Mouse (Mus musculus) ES-Bruce4 (cell line): Measurements from ENCODE around the gene Cops3. TPM values are rescaled to one million over a fixed set of nuclear protein-coding genes. Genes with fewer than 3 reads are reported as not detected.

ENCODE experiments used
- H3K27ac ChIP-seq: 2 replicates; pipeline ENCODE4 v1.5.1; 2012; ENCODE audit warnings: low read length, inconsistent platforms; ENCODE audit not compliant: insufficient read depth
- H3K27me3 ChIP-seq: 2 replicates; pipeline ENCODE4 v1.6.1; 2012; ENCODE audit warnings: mild to moderate bottlenecking, low read length, inconsistent platforms; ENCODE audit not compliant: control insufficient read depth, poor library complexity, insufficient read depth, severe bottlenecking
- H3K36me3 ChIP-seq: 2 replicates; pipeline ENCODE4 v1.6.1; 2012; ENCODE audit warnings: inconsistent platforms, mild to moderate bottlenecking, low read length, moderate library complexity; ENCODE audit not compliant: control insufficient read depth, poor library complexity, insufficient read depth, severe bottlenecking
- H3K4me1 ChIP-seq: one replicate; pipeline ENCODE4 v1.8.1; 2011; ENCODE audit warnings: low read length; ENCODE audit not compliant: control insufficient read depth, insufficient read depth
- H3K4me3 ChIP-seq: 2 replicates; pipeline ENCODE4 v1.5.1; 2011; ENCODE audit warnings: low read depth, mild to moderate bottlenecking, low read length
- H3K9ac ChIP-seq: 2 replicates; pipeline ENCODE4 v1.6.1; 2012; ENCODE audit warnings: low read depth, mild to moderate bottlenecking, inconsistent platforms; ENCODE audit not compliant: poor library complexity, severe bottlenecking
- H3K9me3 ChIP-seq: replicated peaks from 2 replicates; pipeline ENCODE4 v1.6.1; 2012; ENCODE audit warnings: mild to moderate bottlenecking, low read length, inconsistent platforms; ENCODE audit not compliant: control insufficient read depth, poor library complexity, insufficient read depth, severe bottlenecking
- CTCF ChIP-seq: IDR thresholded peaks from one replicate; pipeline ENCODE4 v1.8.1; 2011; ENCODE audit warnings: low read depth, low read length
- EP300 ChIP-seq: IDR thresholded peaks from 2 replicates; pipeline ENCODE4 v1.6.1; 2011; ENCODE audit warnings: low read depth, low read length; ENCODE audit not compliant: insufficient read depth
- POLR2A ChIP-seq: IDR thresholded peaks from one replicate; pipeline ENCODE4 v1.8.1; 2011; ENCODE audit warnings: low read length; ENCODE audit not compliant: insufficient read depth
- polyA plus RNA-seq: library from polyadenylated mRNA; stranded (reverse); fragments of >200 nt; gene quantifications from 2 replicates; pipeline ENCODE4 v1.2.4, GENCODE M21; 2011; ENCODE audit warnings: low read depth; ENCODE audit not compliant: missing spikeins, insufficient read depth, insufficient read length

Cops3 gene
- polyA plus RNA-seq, 1 experiment, result 131 TPM

GRCm38 (mm10) chr11:59809071-59809669, 30.5 kb downstream of the Cops3 start:
- Histone ChIP-seq H3K9me3 (no peaks in the 10 kb centered on the region), H3K27me3 (no peaks in the 10 kb centered on the region), H3K27ac (no peak overlapping the region), H3K9ac (peak overlapping the region; percentile 67), H3K4me3 (peak overlapping the region; percentile 94), H3K4me1 (peaks cover 6% of the 10 kb centered on the region), H3K36me3 (peaks cover 16% of the 10 kb centered on the region; the same call in 1 of the 2 replicates)
- no peak for TF ChIP-seq POLR2A
- no peak for TF ChIP-seq EP300
- no peak for TF ChIP-seq CTCF

- peak overlapping the region; percentile 67 for H3K9ac ChIP-seq
- H3K27ac ChIP-seq, result no peak overlapping the region
- H3K4me1 ChIP-seq, result peaks cover 6% of the 10 kb centered on the region
- H3K4me3 ChIP-seq, result peak overlapping the region; percentile 94
- H3K9me3 ChIP-seq, result no peaks in the 10 kb centered on the region
- H3K27me3 ChIP-seq, result no peaks in the 10 kb centered on the region
- H3K36me3 ChIP-seq, result peaks cover 22% of the 10 kb centered on the region
- TF ChIP-seq CTCF, result peak; percentile 2
- no peak for TF ChIP-seq EP300
Measured at GRCm38 (mm10) chr11:59808170-59808960, 31.3 kb downstream of the Cops3 start.

- no peaks in the 10 kb centered on the region for H3K9me3 ChIP-seq
- no peak overlapping the region for H3K27ac ChIP-seq
- peaks cover 38% of the 10 kb centered on the region for H3K36me3 ChIP-seq
- H3K27me3 ChIP-seq, result no peaks in the 10 kb centered on the region
- peaks cover 2% of the 10 kb centered on the region for H3K4me1 ChIP-seq
- no peak overlapping the region for H3K9ac ChIP-seq
- no peak overlapping the region for H3K4me3 ChIP-seq
- TF ChIP-seq EP300, result no peak
- TF ChIP-seq POLR2A, result no peak
- TF ChIP-seq CTCF, result no peak
Measured at GRCm38 (mm10) chr11:59805656-59806055, 34.0 kb downstream of the Cops3 start.

GRCm38 (mm10) chr11:59805256-59805655, 34.4 kb downstream of the Cops3 start:
- no peaks in the 10 kb centered on the region for H3K27me3 ChIP-seq
- no peak overlapping the region for H3K27ac ChIP-seq
- H3K36me3 ChIP-seq, result peaks cover 41% of the 10 kb centered on the region
- H3K4me3 ChIP-seq, result no peak overlapping the region
- peaks cover 2% of the 10 kb centered on the region for H3K4me1 ChIP-seq
- TF ChIP-seq POLR2A (no peak), EP300 (no peak), CTCF (no peak)
- H3K9ac ChIP-seq, result no peak overlapping the region
- no peaks in the 10 kb centered on the region for H3K9me3 ChIP-seq

DNA sequence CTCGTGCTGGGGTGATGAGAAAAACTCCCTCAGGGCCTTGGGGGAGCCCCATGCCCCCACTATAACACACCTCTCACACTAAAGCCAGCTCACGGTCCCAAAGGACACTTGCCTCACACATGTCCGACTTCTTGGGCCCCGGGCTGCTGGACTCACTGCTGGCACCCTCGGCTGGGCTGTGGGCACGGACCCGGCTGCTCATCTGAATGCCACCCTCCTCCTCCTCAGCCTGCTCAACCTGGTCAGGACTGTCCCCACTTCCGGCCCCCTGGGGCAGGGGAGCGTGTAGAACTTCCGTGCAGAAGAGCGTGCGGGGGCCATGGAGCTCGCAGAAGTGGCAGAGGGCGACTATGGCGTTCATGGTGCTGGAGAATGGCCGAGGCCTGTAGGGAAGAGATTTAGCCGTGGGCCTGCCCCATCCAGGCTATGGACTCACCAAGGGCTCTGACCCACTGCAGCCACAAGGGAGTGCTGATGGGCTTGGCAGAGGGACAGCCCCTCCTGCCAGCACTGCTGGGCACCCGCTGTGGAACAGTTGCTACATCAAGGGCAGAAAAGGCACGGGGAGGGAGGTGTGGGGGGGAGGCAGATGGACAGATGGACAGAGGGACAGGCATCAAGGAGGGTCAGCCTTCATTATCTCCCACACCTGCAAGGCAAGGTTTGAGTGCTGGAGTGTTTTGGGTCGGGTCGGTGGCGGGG, 35.1 kb downstream of the Cops3 start:
- H3K36me3 ChIP-seq, result peaks cover 43% of the 10 kb centered on the region
- H3K4me3 ChIP-seq, result no peak overlapping the region
- TF ChIP-seq CTCF (no peak), POLR2A (no peak), EP300 (no peak)

GRCm38 (mm10) chr11:59803516-59803915, 36.1 kb downstream of the Cops3 start:
- Histone ChIP-seq H3K9me3 (no peaks in the 10 kb centered on the region), H3K9ac (no peak overlapping the region), H3K27me3 (no peaks in the 10 kb centered on the region), H3K4me1 (peaks cover 2% of the 10 kb centered on the region), H3K27ac (no peak overlapping the region), H3K4me3 (no peak overlapping the region), H3K36me3 (peaks cover 46% of the 10 kb centered on the region)
- TF ChIP-seq POLR2A (no peak), CTCF (no peak), EP300 (no peak)

More for the DNA sequence above, 35.1 kb downstream of the Cops3 start:
- H3K27ac ChIP-seq, result no peak overlapping the region
- no peak overlapping the region for H3K9ac ChIP-seq
- H3K9me3 ChIP-seq, result no peaks in the 10 kb centered on the region
- H3K4me1 ChIP-seq, result peaks cover 2% of the 10 kb centered on the region
- no peaks in the 10 kb centered on the region for H3K27me3 ChIP-seq
